9 mouse cellular contexts compared by ENCODE assay signal in the genomic region with DNA sequence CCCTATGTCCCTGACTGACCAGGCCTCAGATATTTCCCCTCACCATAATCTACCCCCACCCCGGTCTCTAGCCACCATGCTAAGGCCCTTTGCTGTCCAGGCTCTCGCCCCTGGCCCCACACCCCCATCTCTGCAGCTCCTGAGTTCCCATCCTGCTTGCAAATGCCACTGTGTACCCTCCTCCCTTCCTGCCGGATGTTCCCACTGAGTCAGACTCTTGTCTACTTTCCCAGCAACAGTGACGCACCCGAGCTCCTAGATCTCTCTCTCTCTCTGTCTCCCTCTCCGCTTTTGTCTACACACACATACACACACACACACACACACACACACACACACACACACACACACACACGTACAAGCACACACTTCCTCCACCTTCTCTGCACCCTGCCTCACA. TPM values are rescaled to one million over a fixed set of nuclear protein-coding genes. Genes with fewer than 3 reads are reported as not detected.
DNase-seq lines count a peak whose midpoint lies in the region; ATAC-seq and TF ChIP-seq lines count a peak whose summit lies in the region.
"Had no signal": no experiment of that assay in that cellular context is flagged by ENCODE, and none has a peak within 500 bp of the region (broad histone marks: within the 10 kb centered on the region; RNA-seq: fewer than 3 reads in every experiment).

No protein-coding gene starts in this region.

- peak overlapping the region; percentile 92 for H3K27ac ChIP-seq in kidney, postnatal 0 days

- H3K27me3 ChIP-seq in kidney, postnatal 0 days (ENCODE audit: insufficient read depth, low read length) = 0 out of 2 replicates have a peak, but pooled peaks cover 3% of the 10 kb centered on the region

- no peak overlapping the region for H3K4me3 ChIP-seq in kidney, postnatal 0 days (replicated peaks; ENCODE audit: low read depth, low read length)

- H3K4me2 ChIP-seq in kidney, postnatal 0 days (ENCODE audit: low read length) = no peak overlapping the region

- DNase-seq in cerebellum, adult 9-11 months = peak; percentile 60
- peak; percentile 79 for DNase-seq in 416B (ENCODE audit: low read depth)
- DNase-seq in heart, adult 18-20 months = peak; percentile 60 to 84
- DNase-seq in kidney, postnatal 0 days (ENCODE audit: low spot score) = no peak
- peak; percentile 71 to 80 for DNase-seq in lung, postnatal 4 days
- no peak for DNase-seq in cerebellum, adult 11-12 months
- no peak for DNase-seq in ovary, postnatal 14 days (ENCODE audit: low spot score)

- H3K36me3 ChIP-seq in kidney, postnatal 0 days (ENCODE audit: insufficient read depth, low read length) = no peaks in the 10 kb centered on the region

- H3K4me1 ChIP-seq in kidney, postnatal 0 days (replicated peaks; ENCODE audit: insufficient read depth, low read length) = peaks cover 23% of the 10 kb centered on the region

- 64% methylated on average over 7 of the region's 7 CpGs for WGBS in kidney, postnatal 0 days

- no peak for ATAC-seq in cerebellum, adult (ENCODE audit: insufficient number of reproducible peaks, low FRiP score, low TSS enrichment)
- no peak for ATAC-seq in kidney, postnatal 0 days (replicated peaks; ENCODE audit: low FRiP score, low read depth)

- no peak for TF ChIP-seq CTCF in kidney, postnatal 0 days (IDR thresholded peaks at IDR 0.05; ENCODE audit: low read depth)

- no peaks in the 10 kb centered on the region for H3K9me3 ChIP-seq in kidney, postnatal 0 days (replicated peaks; ENCODE audit: low read length)

- no peak overlapping the region for H3K9ac ChIP-seq in kidney, postnatal 0 days (ENCODE audit: low read depth, low read length)

RNA-seq across cellular contexts. Expression of a gene that starts 1.0 kb away (rescaled TPM):
- 10 to 100 TPM; 20.8 to 25.7 TPM for total RNA-seq in heart, adult 18-20 months (2021)
- polyA plus RNA-seq in kidney, postnatal 0 days (2015; fragmentation: Nextera tagmentation; extraction: Ambion mirVana) = 0.91 and 0.95 TPM in 2 replicates
- total RNA-seq: CH12.LX had no signal

RNA-seq across cellular contexts. Expression of a gene that starts 9.1 kb away (rescaled TPM):
- not detected for total RNA-seq in heart, adult 18-20 months (2021)
- polyA plus RNA-seq in kidney, postnatal 0 days (2015; fragmentation: Nextera tagmentation; extraction: Ambion mirVana) = not detected in 2 replicates
- total RNA-seq: CH12.LX had no signal

RNA-seq across cellular contexts. Expression of a gene that starts 16.1 kb away (rescaled TPM):
- under 1 TPM in 1 of 2 experiments, not detected in 1; 0.07 TPM for total RNA-seq in heart, adult 18-20 months (2021)
- polyA plus RNA-seq in kidney, postnatal 0 days (2015; fragmentation: Nextera tagmentation; extraction: Ambion mirVana) = 0.01 and 0.05 TPM in 2 replicates
- total RNA-seq: CH12.LX had no signal

RNA-seq across cellular contexts. Expression of a gene that starts 17.9 kb away (rescaled TPM):
- 10 to 100 TPM; 31.3 to 35.1 TPM for total RNA-seq in heart, adult 18-20 months (2021)
- polyA plus RNA-seq in kidney, postnatal 0 days (2015; fragmentation: Nextera tagmentation; extraction: Ambion mirVana) = 16.1 and 16.8 TPM in 2 replicates

RNA-seq across cellular contexts. Expression of a gene that starts 35.2 kb away (rescaled TPM):
- 1 to 10 TPM; 1.4 to 2.6 TPM for total RNA-seq in heart, adult 18-20 months (2021)
- polyA plus RNA-seq in kidney, postnatal 0 days (2015; fragmentation: Nextera tagmentation; extraction: Ambion mirVana) = 1.3 and 1.4 TPM in 2 replicates

Comparison
In these comparisons a context has a peak if more than half of its experiments do, and no peak if none do; other contexts are left out.
1. DNase-seq: peak in cerebellum, adult 9-11 months (single experiment), 416B (single experiment), heart, adult 18-20 months (2 of 2) and lung, postnatal 4 days (2 of 2); none in kidney, postnatal 0 days (single experiment), cerebellum, adult 11-12 months (single experiment) and ovary, postnatal 14 days (single experiment).